Mouse (Mus musculus): ENCODE data around the gene BC017158.
"Not testable (repeated sequence)": the region's sequence is repeated elsewhere in the genome, so short reads cannot be mapped to it uniquely, and the experiment has no call there.

Gene BC017158

DNA sequence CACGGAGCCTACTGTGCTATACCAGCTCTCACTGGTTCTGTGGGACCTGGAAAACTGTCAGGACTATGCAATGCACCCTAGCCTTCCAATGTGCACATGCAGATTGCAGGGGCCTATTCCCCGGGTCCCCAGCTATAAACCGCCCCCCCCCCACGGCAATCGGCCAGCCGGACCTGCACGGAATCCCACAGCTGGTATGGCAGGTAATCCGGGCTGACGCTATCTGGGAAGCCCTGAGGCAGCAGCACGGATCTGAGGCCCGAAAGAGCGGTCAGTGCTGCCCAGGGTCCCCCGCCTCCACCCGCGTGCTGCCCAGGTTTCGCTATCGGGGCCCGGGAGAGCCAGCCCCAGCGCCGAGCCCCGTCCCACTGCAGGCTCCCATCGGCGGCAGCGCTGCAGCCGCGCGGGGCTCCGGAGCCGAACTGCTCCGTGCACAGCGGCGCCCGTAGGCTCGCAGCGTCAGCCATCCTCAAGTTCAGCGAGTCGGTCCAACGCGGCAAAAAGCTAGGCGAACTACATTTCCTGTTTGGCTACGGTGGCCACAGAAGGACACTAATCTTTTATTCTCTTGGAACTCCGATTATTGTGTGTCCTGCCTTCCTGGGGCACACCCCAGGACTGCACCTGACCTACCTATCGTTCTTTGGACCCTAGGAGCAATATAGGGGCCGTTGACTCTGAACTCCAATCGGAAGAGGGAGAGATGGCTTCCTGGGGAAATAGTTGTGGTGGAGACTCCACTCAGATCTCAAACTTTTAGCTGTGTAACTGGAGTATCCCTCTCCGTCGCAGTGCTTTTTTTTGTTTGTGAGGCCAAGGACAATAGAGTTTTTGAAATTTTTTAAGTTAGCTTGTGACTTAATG lies at the start of gene BC017158:
Gene BC017158, minus strand, starts transcription at position 554 of the 864 bp plus-strand sequence.
- in situ Hi-C loops (cut with MboI; ENCODE audit: low pct_unique_long_range_greater_than_20kb in 1 of 2, low sequenced_read_pairs in 2 of 2, unreplicated experiment in 1 of 2), result loop anchor here in 1 of 2 experiments (10.0 kb wide), 1 partner anchor 53 kb away; the partner anchor contains the start of gene Tgfb1i1

DNA sequence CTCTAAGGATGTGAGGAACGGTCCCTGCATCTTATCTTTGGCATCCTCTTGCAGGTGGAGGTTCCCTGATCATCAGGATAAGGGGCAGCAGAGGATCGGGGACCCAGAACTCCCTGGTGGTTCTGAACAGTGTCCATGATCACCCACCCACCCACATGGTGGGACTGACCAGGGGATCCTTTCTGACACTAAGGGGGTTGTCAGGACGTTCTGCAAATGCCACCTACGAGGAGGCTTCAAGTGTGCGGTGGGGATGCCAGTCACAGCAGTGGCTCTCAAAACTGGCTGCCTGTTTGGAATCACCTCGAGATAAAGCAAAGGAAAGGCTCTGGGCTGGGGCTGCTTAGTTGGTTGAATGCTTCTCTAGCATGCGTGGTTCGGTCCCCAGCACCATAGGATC lies 49.0 kb upstream of the BC017158 start:
- in situ Hi-C loops (cut with MboI; ENCODE audit: low pct_unique_long_range_greater_than_20kb in 1 of 2, low sequenced_read_pairs in 2 of 2, unreplicated experiment in 1 of 2), result loop anchor here in 1 of 2 experiments (5.0 kb wide), 1 partner anchor 105 kb away; no protein-coding TSS in a partner anchor

DNA sequence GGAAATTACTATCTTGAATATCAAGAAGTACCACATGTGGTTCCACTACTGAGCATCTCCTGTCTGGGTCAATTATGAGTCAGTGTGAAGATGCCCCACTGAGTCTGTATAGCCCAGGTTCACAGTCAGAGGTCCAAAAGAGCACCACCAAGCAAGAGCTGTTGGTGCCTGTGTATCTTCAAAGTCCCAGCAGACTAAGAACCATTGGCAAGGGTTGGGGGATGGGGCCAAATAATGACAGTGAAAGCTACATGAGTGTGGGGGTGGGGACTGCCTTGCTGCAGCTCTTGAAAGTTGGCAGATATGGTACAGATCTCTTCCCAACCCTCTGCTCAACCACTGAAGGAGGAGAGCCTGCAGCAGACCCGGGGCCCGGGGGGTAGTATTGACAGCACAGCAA lies 48.6 kb upstream of the BC017158 start:
- in situ Hi-C loops (cut with MboI; ENCODE audit: low pct_unique_long_range_greater_than_20kb in 1 of 2, low sequenced_read_pairs in 2 of 2, unreplicated experiment in 1 of 2), result loop anchor here in 1 of 2 experiments (5.0 kb wide), 1 partner anchor 104 kb away; no protein-coding TSS in a partner anchor

DNA sequence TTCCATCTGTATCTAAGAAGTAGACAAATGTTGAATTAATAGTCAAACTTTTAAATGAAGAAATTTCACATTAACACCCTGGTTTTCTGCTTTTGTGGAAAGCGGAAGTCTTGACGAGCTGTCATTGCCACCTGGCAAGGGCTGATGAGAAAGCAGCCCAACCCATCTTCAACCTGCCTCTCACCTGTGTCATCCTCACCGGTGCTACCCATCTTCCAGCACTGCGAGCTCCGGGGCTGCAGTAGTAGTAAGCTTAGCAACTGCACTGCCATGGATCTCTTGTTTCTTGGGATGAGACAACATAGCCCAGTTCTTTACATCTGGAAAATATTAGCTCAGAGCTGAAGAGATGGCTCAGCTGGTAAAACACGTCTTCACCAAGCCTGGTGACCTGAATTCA lies 47.7 kb upstream of the BC017158 start:
- in situ Hi-C loops (cut with MboI; ENCODE audit: low pct_unique_long_range_greater_than_20kb in 1 of 2, low sequenced_read_pairs in 2 of 2, unreplicated experiment in 1 of 2), result loop anchor here in 1 of 2 experiments (5.0 kb wide), 1 partner anchor 103 kb away; no protein-coding TSS in a partner anchor

DNA sequence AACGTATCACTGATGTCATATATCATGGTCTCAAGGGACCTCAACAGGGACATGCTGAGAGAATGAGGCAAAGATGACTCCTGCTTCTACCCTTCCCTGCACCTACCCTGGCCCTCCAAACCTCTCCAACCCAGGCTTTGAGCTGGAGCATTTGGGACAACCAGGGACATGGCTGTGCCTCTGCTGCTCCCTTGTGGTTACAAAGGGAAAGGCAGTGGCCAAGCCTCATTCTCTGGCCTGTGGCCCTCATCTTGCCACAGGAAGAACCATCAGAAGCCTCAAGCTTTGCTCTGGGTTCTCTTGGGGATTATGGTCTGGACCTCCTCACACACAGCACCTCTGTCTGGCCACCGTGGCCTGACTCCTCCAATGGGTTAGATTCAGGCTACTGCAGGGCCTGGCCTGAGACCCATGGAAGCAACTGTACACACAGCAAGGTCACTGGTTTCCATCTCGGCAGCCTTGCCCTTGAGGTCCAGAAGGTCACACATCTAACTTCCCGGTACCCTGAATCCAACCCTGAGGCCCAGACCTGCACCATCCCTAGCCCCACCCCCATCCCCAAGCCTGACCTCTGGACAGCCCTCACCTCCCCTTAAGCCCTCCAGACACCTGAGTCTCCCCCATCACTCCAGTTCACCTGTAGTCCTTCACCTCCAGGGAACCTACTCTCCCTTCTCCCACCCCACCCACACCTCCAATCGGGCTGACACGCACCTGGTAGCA lies 47.1 kb upstream of the BC017158 start:
- in situ Hi-C loops (cut with MboI; ENCODE audit: low pct_unique_long_range_greater_than_20kb in 1 of 2, low sequenced_read_pairs in 2 of 2, unreplicated experiment in 1 of 2), result loop anchor here in 1 of 2 experiments (5.0 kb wide), 1 partner anchor 103 kb away; no protein-coding TSS in a partner anchor

DNA sequence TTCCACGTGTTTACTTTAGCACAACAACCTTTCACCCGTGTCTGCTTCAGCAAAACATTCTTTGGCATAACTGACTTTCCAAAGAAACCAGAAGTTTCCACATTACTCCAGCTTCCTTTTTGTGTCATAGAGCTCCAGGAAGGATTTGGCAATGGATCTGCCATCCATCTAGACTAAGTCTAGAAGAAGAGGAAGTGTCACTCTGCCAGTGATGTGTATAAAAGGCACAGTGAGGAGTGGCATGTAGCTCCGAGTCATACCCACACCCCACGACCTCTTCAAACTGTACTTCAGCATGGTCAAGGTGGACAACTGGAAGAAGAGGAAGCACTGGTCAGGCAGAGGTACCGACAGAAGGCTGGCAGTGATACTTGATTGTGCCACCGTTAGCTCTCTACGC lies 46.5 kb upstream of the BC017158 start:
- in situ Hi-C loops (cut with MboI; ENCODE audit: low pct_unique_long_range_greater_than_20kb in 1 of 2, low sequenced_read_pairs in 2 of 2, unreplicated experiment in 1 of 2), result no loop called here

DNA sequence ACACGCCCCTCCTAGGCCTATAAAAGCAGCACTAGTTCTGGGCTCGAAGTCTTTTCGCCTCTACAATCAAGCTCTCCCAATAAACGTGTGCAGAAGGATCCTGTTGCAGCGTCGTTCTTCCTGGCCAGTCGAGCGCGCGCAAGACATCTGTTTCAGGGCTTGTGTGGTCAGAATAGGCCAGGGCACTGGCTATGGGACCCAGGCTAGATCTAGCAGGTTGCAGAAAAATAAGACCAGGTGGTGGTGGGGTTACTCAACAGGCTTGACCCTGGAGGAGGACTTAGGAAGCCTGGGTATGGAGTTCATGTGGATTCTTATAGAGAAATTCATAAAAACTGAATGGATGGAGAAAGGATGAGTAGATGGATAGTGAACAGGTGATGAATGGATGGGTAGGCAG lies 44.7 kb upstream of the BC017158 start:
- in situ Hi-C loops (cut with MboI; ENCODE audit: low pct_unique_long_range_greater_than_20kb in 1 of 2, low sequenced_read_pairs in 2 of 2, unreplicated experiment in 1 of 2), result not testable (repeated sequence)

DNA sequence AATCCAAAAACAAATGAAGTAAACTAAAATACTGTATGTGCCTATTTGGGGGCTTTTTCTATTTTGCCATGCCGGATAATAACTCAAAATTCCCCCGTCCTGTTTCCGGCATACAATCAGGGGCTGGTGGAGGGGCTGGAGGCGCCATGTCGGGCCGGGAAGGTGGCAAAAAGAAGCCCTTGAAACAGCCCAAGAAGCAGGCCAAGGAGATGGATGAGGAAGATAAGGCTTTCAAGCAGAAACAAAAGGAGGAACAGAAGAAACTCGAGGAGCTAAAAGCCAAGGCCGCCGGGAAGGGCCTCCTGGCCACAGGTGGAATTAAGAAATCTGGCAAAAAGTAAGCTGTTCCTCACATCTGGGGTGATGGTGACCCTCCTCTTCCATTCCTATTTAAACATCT lies 42.4 kb upstream of the BC017158 start:
- in situ Hi-C loops (cut with MboI; ENCODE audit: low pct_unique_long_range_greater_than_20kb in 1 of 2, low sequenced_read_pairs in 2 of 2, unreplicated experiment in 1 of 2), result not testable (repeated sequence)

DNA sequence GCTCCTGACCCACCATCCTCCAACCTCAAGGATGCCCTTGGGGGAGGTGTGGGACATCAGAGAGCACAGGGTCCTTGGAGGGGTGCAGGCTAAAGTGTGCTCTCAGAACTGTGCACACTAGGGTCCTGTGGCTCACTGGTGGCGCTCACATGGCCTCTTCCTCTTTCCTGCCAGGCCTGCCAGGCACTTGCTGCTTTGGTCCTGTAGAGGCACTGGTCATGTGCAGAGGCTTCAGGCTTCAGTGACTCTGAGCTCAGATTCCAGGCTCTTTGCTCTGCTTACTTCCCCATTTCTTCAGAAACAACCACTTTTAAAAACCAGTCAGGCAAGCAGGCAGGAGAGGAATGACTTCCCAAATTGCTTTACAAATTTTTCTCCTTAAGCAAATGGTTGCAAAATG lies 34.9 kb upstream of the BC017158 start:
- in situ Hi-C loops (cut with MboI; ENCODE audit: low pct_unique_long_range_greater_than_20kb in 1 of 2, low sequenced_read_pairs in 2 of 2, unreplicated experiment in 1 of 2), result no loop called here

DNA sequence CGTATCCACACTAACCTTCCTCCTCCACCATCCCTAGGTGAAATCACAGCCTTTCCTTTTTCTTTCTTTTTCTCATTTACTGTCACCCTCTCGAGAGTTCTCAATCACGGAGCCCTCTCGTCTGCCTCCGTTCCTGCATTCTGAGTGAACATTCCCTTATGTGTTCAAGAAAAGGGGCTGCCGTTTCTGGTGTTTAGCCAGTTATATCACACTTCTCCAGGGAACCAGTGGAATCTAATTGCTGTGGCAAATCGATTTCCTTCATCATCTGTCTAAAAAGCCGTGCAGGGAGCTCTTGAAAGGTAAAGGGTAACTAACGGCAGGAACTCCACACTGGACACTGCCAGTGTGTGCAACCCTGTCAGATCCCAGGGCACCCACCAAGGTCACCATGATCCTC lies 33.0 kb upstream of the BC017158 start:
- in situ Hi-C loops (cut with MboI; ENCODE audit: low pct_unique_long_range_greater_than_20kb in 1 of 2, low sequenced_read_pairs in 2 of 2, unreplicated experiment in 1 of 2), result no loop called here

DNA sequence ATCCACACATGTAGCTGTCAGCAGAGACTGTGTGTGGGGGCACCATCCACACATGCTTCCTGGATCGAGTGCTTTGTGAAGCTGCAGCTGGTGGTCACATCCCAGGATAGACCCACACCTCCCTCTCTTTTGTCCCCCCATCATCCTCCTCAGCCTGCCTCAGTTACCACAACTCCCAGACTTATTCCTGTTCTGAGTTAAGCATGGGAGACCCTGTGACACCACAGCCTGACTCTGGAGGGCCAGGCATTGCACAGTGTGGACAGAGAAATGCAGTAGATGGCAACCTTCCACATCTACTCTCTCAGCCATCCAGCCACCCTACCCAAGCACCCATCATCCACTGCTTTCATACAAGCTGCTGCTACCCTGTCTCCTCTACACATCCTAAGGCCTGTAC lies 27.0 kb upstream of the BC017158 start:
- in situ Hi-C loops (cut with MboI; ENCODE audit: low pct_unique_long_range_greater_than_20kb in 1 of 2, low sequenced_read_pairs in 2 of 2, unreplicated experiment in 1 of 2), result no loop called here

DNA sequence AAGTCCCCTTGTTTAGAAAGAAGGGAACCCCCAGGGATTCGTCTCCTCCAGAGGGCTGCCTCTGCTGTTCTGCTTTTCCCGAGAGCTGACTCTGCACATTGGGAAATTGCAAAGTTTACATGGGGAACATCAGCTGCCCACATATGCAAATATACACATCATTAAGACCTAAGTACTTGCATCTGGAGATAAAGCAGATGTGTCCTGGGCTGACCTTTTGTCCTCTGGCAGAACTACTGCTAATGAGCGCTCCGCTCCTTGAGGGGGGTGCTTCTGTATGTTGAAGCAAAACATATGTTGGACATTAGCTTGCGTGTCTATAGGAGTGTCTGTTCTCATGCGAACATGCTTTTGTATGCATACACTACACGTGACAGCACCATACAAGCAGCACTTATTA lies 23.3 kb upstream of the BC017158 start:
- in situ Hi-C loops (cut with MboI; ENCODE audit: low pct_unique_long_range_greater_than_20kb in 1 of 2, low sequenced_read_pairs in 2 of 2, unreplicated experiment in 1 of 2), result no loop called here

DNA sequence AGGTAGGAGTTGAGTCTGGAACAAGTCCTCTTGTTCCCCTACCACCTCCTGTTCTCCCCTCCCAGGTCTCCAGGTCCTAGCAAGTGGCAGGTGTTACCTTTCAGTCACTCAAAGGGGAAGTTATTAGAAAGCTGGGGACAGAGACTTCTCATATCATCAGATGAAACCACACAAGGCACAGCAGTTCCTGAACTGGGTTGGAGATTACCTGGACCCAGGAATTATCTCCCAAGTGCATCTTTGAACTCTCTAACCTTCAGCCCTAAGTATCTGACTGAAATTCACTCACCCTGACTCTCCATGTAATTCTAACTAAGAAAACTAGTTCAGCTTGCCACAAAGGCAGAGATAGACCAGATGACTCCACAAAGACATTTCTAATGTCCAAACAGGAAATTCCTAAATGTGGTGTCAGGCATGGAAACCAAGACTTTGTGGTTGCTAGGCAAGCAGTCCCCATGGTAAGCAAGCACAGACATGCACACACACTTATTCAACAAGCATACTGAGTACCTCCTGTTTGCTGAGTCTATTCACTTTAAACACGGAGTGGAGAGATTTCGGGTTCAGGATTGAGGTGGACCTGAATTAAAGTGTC lies 22.3 kb upstream of the BC017158 start:
- in situ Hi-C loops (cut with MboI; ENCODE audit: low pct_unique_long_range_greater_than_20kb in 1 of 2, low sequenced_read_pairs in 2 of 2, unreplicated experiment in 1 of 2), result no loop called here

DNA sequence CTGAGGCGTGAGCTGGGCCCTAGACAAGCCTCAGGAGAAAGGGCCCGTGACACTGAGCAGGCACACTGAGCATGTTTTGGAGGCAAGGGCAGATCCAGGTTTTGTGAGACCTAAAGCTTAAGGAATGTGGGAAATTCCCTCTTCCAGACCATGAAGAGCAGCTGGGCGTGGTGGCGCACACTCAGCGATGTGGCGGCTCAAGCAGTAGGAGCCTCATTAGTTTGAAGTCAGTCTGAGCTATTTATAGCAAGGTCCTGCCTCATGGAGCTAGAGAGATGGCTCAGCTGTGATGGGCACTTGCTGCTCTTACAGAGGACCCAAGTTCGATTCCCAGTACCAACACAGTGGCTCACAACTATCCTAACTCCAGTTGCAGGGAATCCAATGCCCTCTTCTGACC lies 21.2 kb upstream of the BC017158 start:
- in situ Hi-C loops (cut with MboI; ENCODE audit: low pct_unique_long_range_greater_than_20kb in 1 of 2, low sequenced_read_pairs in 2 of 2, unreplicated experiment in 1 of 2), result no loop called here

DNA sequence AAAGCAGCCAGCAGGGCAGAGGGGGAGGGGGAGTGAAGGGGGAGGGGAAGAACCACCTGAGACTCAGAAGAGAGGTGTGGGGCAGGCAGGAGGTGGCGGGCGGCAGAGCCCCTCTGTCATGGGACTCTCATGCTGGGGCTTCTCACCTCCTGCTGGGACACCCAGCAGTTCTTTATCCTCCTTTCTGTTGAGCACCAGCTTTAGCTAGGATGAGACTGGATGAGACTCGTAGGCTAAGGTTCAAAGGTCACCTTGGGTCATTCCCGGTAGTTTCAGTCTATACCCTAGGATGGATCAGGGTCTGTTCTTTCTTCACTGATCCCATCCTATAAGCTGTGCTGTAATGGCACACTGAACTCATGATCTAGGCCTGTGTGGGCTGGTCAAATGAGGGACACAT lies 19.0 kb upstream of the BC017158 start:
- in situ Hi-C loops (cut with MboI; ENCODE audit: low pct_unique_long_range_greater_than_20kb in 1 of 2, low sequenced_read_pairs in 2 of 2, unreplicated experiment in 1 of 2), result no loop called here

DNA sequence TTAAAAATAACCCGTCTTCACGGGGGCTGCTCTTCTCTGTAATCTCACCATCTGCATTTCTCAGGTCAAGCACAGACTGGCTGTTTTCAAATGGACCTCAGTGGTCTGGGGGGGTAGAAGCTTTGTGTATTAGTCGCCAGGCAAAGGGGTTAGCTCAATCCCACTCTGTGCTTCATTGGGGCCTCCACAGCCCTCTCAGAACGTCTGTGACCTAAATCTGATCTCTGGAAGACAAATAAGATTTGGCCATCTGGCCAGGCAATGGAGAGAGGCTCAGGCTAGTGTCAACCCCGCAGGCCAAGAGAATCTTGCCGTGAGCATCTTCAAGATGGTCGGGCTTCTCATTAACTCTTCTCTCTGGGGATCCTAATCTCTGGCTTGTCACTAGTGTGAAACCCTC lies 16.5 kb upstream of the BC017158 start:
- in situ Hi-C loops (cut with MboI; ENCODE audit: low pct_unique_long_range_greater_than_20kb in 1 of 2, low sequenced_read_pairs in 2 of 2, unreplicated experiment in 1 of 2), result no loop called here

DNA sequence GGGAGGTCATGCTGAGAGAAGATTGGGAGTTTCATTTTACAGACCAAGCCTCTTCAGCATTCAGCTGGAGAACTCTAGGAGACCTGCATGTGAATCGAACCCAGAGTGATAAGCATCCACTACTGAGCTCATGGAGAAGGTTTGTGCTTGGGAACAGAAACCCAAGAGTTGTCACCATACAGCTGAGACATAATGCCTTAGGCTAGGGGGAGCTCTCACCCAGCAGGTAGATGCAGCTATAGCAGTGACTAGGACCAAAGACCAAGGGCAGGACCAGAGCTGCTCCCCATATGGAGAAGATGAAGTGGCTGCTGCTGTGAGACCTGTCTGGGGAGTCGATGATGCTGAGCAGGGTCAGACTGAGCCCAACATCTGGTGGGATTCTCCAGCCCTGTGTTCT lies 15.6 kb upstream of the BC017158 start:
- in situ Hi-C loops (cut with MboI; ENCODE audit: low pct_unique_long_range_greater_than_20kb in 1 of 2, low sequenced_read_pairs in 2 of 2, unreplicated experiment in 1 of 2), result no loop called here

DNA sequence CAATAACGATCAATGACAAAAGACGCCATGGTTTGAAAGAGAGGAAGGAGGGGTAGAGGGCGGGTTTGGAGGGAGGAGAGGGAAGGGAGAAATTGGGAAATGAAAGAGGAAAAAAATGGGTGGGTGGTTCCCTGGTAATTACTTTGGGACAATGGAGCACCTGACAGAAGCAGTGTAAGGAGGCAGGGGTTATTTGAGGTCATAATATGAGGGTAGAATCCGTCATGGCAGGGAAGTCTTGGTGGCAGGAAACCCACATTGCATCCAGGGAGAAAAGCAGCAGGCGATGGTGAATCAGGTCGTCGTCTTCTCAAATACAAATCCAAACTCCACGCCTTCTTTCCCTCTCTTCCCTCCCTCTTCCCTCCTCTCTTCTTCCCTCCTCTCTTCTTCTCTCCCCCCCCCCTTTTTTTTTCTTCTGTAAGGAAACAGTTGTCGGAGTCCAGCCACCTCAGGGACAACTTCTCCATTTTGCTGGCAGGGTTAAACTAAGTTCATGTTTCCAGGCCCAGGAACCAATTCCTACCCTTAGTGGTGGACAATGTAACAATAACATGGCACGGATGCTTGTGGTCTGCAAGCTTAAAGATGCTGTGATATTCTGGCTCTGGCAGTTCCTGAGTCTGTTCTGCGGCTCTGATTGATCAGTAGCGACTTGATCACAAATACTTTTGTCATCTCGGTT lies 14.5 kb upstream of the BC017158 start:
- in situ Hi-C loops (cut with MboI; ENCODE audit: low pct_unique_long_range_greater_than_20kb in 1 of 2, low sequenced_read_pairs in 2 of 2, unreplicated experiment in 1 of 2), result no loop called here

DNA sequence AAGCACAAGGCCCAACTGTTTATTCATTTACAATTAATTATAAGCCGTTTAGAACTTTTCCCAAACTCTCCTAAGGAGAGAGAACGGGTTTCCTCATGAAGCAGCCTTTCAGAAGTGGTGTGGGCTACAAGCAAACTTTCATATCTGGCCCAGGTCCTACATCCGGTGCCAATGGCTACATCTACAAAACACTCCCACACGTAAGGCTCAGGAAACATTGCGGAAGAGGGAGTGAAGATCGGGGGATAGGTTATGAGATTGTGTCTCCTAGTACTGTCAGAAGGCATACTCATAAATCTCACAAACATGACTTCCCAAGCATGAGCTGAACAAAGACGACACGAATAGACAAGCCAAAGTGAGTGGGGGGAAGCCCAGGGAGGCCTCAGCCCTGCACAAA lies 13.8 kb upstream of the BC017158 start:
- in situ Hi-C loops (cut with MboI; ENCODE audit: low pct_unique_long_range_greater_than_20kb in 1 of 2, low sequenced_read_pairs in 2 of 2, unreplicated experiment in 1 of 2), result no loop called here
